Mouse (Mus musculus): ENCODE data around the gene Aldh1l1.

Aldh1l1 gene

GRCm38 (mm10) chr6:90506673-90507311 is 20.6 kb downstream of the Aldh1l1 start:
- peak; percentile 63 for DNase-seq (ENCODE audit: low read depth, low spot score)

GRCm38 (mm10) chr6:90507443-90507842 is 21.2 kb downstream of the Aldh1l1 start:
- DNase-seq (ENCODE audit: low read depth, low spot score) = peak; percentile 39

- peak; percentile 96 for DNase-seq (ENCODE audit: low read depth, low spot score)
Measured at GRCm38 (mm10) chr6:90508197-90508624, 22.0 kb downstream of the Aldh1l1 start.

- DNase-seq (ENCODE audit: low read depth, low spot score) = no peak
Measured at GRCm38 (mm10) chr6:90509085-90509484, 22.9 kb downstream of the Aldh1l1 start.

GRCm38 (mm10) chr6:90512416-90512815 is 26.2 kb downstream of the Aldh1l1 start:
- no peak for DNase-seq (ENCODE audit: low read depth, low spot score)

- no peak for DNase-seq (ENCODE audit: low read depth, low spot score)
Measured at GRCm38 (mm10) chr6:90513074-90513856, 27.0 kb downstream of the Aldh1l1 start.

- DNase-seq (ENCODE audit: low read depth, low spot score) = no peak
Measured at GRCm38 (mm10) chr6:90514369-90514768, 28.1 kb downstream of the Aldh1l1 start.

GRCm38 (mm10) chr6:90514883-90515405 is 28.7 kb downstream of the Aldh1l1 start:
- DNase-seq (ENCODE audit: low read depth, low spot score) = peak; percentile 87

GRCm38 (mm10) chr6:90518892-90519291 is 32.7 kb downstream of the Aldh1l1 start:
- DNase-seq (ENCODE audit: low read depth, low spot score) = no peak

- DNase-seq (ENCODE audit: low read depth, low spot score) = no peak
Measured at GRCm38 (mm10) chr6:90519375-90519774, 33.1 kb downstream of the Aldh1l1 start.

- DNase-seq (ENCODE audit: low read depth, low spot score) = peak; percentile 57
Measured at GRCm38 (mm10) chr6:90526406-90526805, 40.2 kb downstream of the Aldh1l1 start.

- no peak for DNase-seq (ENCODE audit: low read depth, low spot score)
Measured at GRCm38 (mm10) chr6:90529461-90530046, 43.3 kb downstream of the Aldh1l1 start.

- DNase-seq (ENCODE audit: low read depth, low spot score) = peak; percentile 90
Measured at GRCm38 (mm10) chr6:90532575-90533190, 46.5 kb downstream of the Aldh1l1 start.

GRCm38 (mm10) chr6:90533505-90533904 is 47.3 kb downstream of the Aldh1l1 start:
- DNase-seq (ENCODE audit: low read depth, low spot score) = peak; percentile 41

- no peak for DNase-seq (ENCODE audit: low read depth, low spot score)
Measured at GRCm38 (mm10) chr6:90534701-90535475, 48.7 kb downstream of the Aldh1l1 start.

GRCm38 (mm10) chr6:90536824-90537223 is 50.6 kb downstream of the Aldh1l1 start:
- DNase-seq (ENCODE audit: low read depth, low spot score) = no peak

- peak; percentile 81 for DNase-seq (ENCODE audit: low read depth, low spot score)
Measured at GRCm38 (mm10) chr6:90537941-90538340, 51.7 kb downstream of the Aldh1l1 start.

- no peak for DNase-seq (ENCODE audit: low read depth, low spot score)
Measured at GRCm38 (mm10) chr6:90539271-90539670, 53.0 kb downstream of the Aldh1l1 start.

- no peak for DNase-seq (ENCODE audit: low read depth, low spot score)
Measured at GRCm38 (mm10) chr6:90540520-90540919, 54.3 kb downstream of the Aldh1l1 start.

GRCm38 (mm10) chr6:90541367-90541772 is 55.1 kb downstream of the Aldh1l1 start:
- no peak for DNase-seq (ENCODE audit: low read depth, low spot score)

GRCm38 (mm10) chr6:90544433-90544832 is 58.2 kb downstream of the Aldh1l1 start:
- DNase-seq (ENCODE audit: low read depth, low spot score) = no peak
